Mouse (Mus musculus) gastrocnemius, adult 2 months (tissue): ENCODE results near the gene Cuedc2. TPM values are rescaled to one million over a fixed set of nuclear protein-coding genes. Genes with fewer than 3 reads are reported as not detected.

Source experiments
- DNase-seq: peaks from one replicate; pipeline ENCODE4 v3.0.0; 2022
- H3K27ac ChIP-seq: fragments of 200-600 bp; 2 replicates; pipeline ENCODE4 v1.8.1; 2022; ENCODE audit warnings: mild to moderate bottlenecking
- H3K4me3 ChIP-seq: fragments of 200-600 bp; 2 replicates; pipeline ENCODE4 v1.8.1; 2022; ENCODE audit warnings: mild to moderate bottlenecking, moderate library complexity
- CTCF ChIP-seq: fragments of 200-600 bp; IDR thresholded peaks from 2 replicates; pipeline ENCODE4 v1.8.1; 2022; ENCODE audit warnings: antibody characterized with exemption, mild to moderate bottlenecking, moderate library complexity
- intact Hi-C: fragments of 180-260 bp; cut with DNase I; formaldehyde crosslinking; loops from one replicate; pipeline ENCODE4 v1.15.1; 2025
- total RNA-seq, 2 experiments: library from RNA; stranded (reverse); gene quantifications; 2 replicates each; pipeline ENCODE4 v1.2.3; 2021

Gene Cuedc2
- total RNA-seq, 2 experiments from 2014 or later, result 58.2 to 67.6 TPM

DNA sequence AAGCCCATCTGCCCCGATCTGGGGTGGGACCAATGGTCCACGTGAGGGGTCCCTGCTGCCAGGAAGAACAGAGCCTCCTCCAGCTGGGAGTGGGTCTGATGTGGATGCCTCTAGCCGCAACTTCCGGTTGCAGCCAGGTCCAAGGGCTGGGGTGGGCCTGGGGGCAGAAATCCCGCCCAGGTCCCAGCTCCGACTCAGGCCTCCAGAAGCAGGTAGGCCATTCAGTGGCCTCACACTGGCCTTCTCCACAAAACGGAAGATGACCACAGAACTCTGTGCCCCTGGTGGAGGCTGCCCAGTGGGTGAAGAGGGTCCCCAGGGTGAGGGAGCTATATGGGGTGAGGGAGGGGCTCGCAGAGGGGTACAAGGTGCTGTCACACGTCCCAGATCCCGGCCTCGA lies 14.1 kb downstream of the Cuedc2 start:
- H3K27ac ChIP-seq, result no peak overlapping the region
- TF ChIP-seq CTCF, result no peak
- intact Hi-C loops, result no loop called here
- no peak overlapping the region for H3K4me3 ChIP-seq
- DNase-seq, result no peak

DNA sequence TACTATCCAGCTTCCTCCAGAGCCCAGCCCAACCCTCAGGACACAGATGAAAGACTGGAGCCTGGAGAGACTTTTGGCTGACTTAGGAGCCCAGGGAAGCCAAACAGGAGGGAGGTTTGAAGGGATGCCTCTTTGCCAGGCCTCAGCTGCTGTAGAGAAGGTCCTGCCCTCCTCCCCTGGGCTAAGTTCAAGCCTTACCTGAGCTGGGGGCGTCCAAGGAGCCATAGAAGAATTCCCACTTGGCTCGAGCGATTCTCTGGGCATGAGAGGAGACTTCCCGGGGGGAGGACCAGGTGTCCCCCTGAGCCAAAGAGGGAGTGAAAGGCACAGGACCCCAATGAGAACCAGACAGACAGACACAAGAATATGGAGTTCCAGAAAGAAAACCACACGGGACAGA lies 14.8 kb downstream of the Cuedc2 start:
- Histone ChIP-seq H3K4me3 (no peak overlapping the region), H3K27ac (no peak overlapping the region)
- intact Hi-C loops, result no loop called here
- no peak for DNase-seq
- TF ChIP-seq CTCF, result no peak

DNA sequence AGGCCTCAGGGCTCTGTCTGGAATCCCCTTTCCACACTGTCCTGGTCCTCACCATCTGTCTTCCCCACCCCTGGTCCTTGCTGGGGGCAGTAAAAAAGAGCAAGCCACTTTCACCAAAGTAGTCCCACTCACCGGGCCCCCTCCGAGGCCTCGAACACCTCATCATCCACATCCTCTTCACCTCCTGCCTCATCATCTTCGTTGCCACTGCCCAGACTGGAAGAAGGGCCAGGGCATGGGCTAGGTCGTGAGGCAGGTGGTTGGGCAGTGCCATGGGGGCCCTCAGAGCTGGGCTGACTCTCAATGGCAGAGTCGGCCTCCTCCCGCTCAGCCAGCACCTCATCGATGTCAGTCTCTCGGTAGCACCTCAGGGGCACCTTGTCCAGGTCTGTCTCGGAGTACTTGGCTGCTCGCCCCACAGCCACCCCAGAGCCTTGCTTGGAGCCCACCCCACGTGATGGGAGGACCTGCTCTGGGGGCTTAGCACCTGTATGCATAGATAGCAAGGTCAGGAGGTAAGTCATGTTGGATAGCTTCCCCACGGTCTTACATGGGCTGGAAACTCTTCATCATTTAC lies 15.4 kb downstream of the Cuedc2 start:
- no peak for DNase-seq
- H3K27ac ChIP-seq, result no peak overlapping the region
- intact Hi-C loops, result no loop called here
- H3K4me3 ChIP-seq, result no peak overlapping the region
- TF ChIP-seq CTCF, result no peak

GRCm38 (mm10) chr19:46322144-46322995 lies 16.1 kb downstream of the Cuedc2 start:
- H3K27ac ChIP-seq, result no peak overlapping the region
- intact Hi-C loops, result no loop called here
- TF ChIP-seq CTCF, result no peak
- H3K4me3 ChIP-seq, result no peak overlapping the region
- DNase-seq, result no peak

DNA sequence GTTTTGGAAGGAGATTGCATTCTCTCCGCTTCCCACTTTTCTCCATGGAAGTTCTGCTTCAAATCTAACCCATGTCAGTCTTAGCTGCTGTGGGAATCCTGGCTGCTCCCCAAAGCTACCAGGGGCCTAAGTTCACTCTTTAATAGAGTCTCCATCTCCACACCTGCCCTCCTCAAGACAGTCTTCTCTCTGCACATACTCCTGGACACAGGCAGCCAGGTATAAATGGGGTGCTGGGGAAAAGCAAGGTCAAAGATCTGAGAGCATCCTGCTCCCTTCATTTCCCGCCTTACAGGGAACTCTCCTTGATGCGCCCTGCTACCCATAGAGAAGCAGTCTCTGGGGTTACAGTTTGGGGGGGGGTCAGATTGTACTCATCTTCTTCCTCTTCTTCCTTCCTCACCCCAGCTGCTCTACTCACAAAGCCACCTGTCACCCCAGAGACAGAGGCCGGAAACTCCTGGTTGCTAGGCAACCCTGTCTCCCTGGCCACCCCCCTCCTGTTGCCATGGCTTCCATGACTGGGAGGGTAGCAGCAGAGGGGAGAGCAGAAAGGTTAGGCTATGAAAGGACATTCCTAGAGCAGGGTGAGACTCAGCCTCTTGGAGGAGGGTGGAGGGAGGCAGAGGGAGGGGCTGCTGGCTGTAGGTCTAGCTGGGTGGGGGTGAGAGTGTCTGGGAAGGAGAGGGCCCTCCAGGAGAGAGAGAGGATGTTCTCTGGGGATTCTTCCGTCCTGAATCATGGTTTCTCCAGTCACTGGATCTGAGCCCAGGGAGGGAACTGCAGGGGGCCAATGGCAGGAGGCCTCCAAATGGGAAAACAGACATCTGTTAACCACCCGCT lies 17.2 kb downstream of the Cuedc2 start:
- intact Hi-C loops, result no loop called here
- DNase-seq, result no peak
- H3K27ac ChIP-seq, result no peak overlapping the region
- TF ChIP-seq CTCF, result no peak
- no peak overlapping the region for H3K4me3 ChIP-seq

GRCm38 (mm10) chr19:46320076-46320785 lies 18.3 kb downstream of the Cuedc2 start:
- no peak overlapping the region for H3K27ac ChIP-seq
- TF ChIP-seq CTCF, result no peak
- H3K4me3 ChIP-seq, result no peak overlapping the region
- peak; percentile 10 for DNase-seq
- intact Hi-C loops, result no loop called here

GRCm38 (mm10) chr19:46318586-46319378 lies 19.7 kb downstream of the Cuedc2 start:
- DNase-seq, result peak; percentile 60
- no peak overlapping the region for H3K4me3 ChIP-seq
- intact Hi-C loops, result no loop called here
- no peak for TF ChIP-seq CTCF
- H3K27ac ChIP-seq, result no peak overlapping the region

DNA sequence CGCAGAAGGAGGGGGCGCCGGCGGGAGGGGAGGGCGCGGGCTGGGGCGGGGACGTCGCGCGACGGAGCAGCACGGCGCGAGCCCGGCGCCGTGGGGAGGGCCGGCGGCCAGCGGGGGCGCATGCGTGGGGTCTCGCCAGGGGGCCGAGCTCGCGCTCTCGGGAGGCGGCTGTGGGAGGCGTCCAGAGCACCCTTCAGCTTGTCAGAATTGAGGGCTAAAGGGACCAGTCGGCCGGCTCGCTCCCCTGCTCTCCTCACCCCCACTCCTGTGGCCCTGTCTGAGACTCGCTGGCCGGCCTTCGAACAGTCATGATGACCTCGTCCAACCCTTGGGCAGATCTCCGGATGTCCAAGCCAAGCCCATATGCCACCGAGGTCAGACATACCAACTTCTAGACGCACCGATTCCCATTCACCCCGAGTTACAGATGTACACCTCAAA lies 20.5 kb downstream of the Cuedc2 start:
- intact Hi-C loops, result no loop called here
- TF ChIP-seq CTCF, result no peak
- no peak for DNase-seq
- H3K4me3 ChIP-seq, result peak overlapping the region; percentile 63
- no peak overlapping the region for H3K27ac ChIP-seq

DNA sequence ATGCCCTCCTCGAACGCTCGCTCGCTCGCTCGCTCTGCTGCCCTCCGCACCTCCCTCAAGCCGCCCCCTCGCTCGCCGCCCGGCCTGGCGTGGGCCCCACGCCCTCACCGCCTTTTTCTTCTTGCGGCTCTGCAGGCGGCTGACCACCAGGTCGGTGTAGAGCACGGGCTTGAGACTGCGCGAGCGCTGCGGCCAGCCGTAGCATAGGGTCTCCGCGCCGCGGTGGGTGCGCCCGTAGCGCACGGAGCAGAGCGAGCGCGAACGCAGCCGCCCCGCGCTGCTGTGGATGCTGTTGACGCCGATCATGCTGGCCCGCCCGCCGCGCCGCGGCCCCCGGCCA lies 21.0 kb downstream of the Cuedc2 start:
- TF ChIP-seq CTCF, result no peak
- intact Hi-C loops, result no loop called here
- Histone ChIP-seq H3K4me3 (peak overlapping the region; percentile 63), H3K27ac (no peak overlapping the region)
- DNase-seq, result no peak

DNA sequence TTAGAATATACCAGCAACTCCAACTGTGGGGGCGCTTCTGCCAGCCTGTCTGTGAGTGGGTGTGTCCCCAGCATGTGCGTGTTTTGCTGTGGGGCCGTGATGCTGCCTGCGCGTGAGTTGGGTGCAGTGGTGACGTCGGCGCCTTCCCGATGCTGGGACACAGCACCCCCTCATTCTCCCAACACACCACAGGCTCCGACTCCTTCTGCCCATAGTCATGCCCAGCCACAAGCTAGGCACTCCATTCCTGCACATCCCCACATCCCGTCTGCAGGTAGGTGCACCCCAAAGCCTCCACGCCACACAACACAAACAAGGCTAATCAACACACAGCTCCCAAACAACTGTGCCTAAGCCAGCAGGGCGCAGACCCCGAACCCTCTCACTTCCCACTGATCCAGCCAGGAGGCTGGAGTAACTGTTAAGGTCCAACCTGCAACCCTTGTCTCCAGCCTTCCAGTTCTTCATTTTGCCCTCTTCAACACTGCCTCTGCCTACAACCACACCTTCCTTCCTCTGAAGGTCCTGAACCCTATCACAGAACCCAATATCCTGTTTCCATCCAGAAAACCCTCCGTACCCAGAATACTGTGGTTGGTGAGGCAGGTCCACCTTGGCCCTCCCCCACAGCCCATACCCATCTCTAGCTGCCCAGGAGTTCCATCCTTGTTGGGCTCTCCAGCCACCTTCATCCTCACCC lies 21.5 kb downstream of the Cuedc2 start:
- no peak for DNase-seq
- Histone ChIP-seq H3K4me3 (peak overlapping the region; percentile 63), H3K27ac (no peak overlapping the region)
- TF ChIP-seq CTCF, result no peak
- intact Hi-C loops, result no loop called here

GRCm38 (mm10) chr19:46315752-46316610 lies 22.5 kb downstream of the Cuedc2 start:
- no peak overlapping the region for H3K4me3 ChIP-seq
- H3K27ac ChIP-seq, result no peak overlapping the region
- no peak for DNase-seq
- TF ChIP-seq CTCF, result no peak
- intact Hi-C loops, result no loop called here
